Mouse (Mus musculus) cerebellum, adult 9-10 months (tissue): ENCODE data around the gene Iqub.

Source experiments
- DNase-seq: peaks from one replicate; pipeline ENCODE4 v3.0.0; 2022

The Iqub gene

DNA sequence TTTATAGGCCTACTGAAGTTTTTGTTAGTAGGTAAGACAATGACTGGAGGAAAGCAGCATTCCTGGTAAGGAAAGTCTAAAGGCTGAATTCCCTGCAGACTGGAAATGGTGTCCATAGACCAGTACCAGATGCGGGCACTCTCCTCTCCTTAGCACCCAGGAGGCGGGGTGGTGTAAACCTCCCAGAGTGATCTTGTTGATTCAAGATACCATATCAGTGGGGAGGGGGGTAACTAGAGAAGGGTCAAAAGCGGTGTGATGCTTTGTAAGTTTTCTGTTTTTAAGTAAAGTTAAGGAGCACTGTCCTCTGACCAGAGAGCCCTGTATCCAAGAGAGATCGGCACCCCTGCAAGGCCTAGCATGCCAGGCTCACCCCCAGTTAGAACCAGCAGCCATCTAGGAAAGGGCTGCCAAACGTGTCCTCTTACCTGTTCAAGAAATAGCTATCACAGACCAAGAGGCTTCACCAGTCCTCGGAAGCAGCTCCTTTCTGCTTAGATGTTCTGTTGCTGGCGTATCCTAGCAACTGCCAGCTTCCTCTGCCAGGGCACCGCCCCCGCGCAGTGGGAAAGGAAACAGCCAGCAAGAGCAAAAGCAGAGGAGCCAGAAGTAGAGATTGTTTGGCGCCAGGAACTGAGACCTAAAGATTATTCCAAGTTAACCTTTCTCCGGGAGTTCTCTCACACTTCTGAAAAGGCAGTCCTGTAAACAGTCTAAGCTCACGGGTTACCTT, at the start of gene Iqub:
Gene Iqub, minus strand, starts transcription at position 516 of the 733 bp plus-strand sequence.
- DNase-seq = peak; percentile 43

DNA sequence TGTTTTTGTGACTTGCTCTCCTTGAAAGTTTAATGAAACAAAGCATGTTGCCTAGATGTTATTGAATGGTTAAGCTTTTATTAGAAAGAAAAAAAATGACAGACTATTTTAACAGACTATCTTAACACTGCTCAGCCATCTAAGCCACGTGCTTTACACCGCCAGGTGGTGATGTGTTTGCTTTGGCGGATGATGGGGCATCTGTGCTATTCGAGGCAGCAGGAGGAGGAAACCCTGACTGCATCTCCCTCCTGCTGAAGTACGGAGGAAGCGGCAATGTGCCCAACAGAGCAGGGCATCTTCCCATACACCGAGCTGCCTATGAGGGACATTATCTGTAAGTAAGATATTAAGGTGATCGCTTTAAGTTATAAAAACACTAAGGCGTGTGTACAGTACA, 49.2 kb upstream of the Iqub start:
- peak; percentile 42 for DNase-seq

GRCm38 (mm10) chr6:24555488-24555887, 40.6 kb upstream of the Iqub start:
- no peak for DNase-seq

DNA sequence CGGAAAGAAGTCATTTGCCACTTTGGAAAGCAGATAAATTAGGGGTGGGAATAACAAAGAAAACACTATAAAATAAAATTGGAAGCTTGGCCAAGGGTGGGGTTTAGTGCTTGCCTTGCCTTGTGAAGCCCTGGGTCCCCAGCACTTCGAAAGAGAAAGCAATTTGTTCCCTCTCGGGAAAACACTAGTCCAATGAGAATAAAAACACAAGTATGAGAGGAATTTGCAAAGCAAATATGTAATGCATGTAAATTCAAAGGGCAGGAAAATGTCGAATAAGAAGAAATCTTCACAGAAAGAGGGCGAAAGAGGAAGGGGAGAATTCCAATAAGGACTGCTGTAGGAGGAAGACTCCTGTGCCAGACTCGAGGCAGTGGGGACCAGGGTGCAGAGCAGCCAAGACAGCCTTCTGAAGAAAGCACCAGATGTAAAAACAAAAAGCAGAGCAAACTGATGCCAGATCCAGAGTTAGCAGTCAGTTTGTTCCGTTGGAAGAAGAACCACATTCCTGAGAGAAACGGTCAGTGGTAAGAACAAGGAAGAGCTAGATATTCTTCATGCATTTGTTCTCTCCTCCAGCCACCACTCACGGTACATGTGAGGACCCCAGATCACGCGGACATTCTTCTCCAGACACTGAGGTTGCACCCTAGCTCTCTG, 39.7 kb upstream of the Iqub start:
- DNase-seq = no peak

GRCm38 (mm10) chr6:24552046-24552445, 37.2 kb upstream of the Iqub start:
- DNase-seq = no peak

- DNase-seq = no peak
Observed at GRCm38 (mm10) chr6:24549801-24550200, 34.9 kb upstream of the Iqub start.

DNA sequence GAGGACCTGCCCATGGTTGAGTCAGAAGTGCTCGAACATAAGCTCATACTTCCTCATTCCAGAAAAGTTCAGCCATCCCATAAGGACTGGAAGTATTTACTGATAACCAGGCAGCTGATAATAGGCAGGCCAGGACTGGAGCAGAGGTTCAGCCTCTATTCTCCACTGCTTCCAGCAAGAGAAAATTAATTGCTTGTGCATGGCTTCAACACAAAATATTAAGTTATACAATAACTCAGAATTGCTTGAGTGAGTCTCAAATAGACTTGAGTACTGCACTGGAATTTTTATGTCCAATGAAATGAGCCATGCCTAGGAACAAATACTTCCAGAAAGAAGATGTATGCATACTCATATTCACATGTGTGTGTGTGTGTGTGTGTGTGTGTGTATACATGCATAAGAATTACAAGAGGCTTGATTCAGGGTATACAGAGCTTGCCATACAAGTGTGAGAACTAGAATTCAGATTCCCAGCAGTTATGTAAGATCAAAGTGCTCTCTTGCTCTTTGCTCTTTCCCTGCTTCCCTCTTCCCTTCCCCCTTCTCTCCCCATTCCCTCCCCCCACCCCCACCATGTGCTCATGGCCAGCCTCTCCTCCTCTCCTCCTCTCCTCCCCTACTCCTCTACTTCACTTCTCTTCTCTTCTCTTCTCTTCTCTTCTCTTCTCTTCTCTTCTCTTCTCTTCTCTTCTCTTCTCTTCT, 32.0 kb upstream of the Iqub start:
- no peak for DNase-seq

DNA sequence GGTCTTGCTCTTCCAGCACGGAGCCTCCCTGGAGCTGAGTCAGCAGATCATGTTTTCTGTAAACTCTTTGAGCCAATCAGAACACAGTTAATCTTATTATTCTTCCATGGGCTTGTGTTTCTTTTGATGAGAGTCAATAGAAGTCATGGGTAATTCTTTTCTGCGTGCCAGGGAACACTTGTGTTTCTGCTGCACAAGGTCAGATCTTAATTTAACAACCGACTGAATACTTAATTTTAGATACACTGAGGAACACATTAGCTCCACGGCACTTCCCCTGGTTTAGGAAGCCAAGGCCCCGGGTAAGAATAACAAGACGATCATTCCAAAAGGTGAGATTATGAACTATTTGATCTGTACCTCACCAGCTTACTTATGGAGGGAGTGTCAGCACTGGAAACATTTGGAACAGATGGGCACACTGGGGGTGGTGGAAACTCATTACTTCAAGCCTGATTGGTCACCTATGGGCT, 28.3 kb upstream of the Iqub start:
- DNase-seq = peak; percentile 64

DNA sequence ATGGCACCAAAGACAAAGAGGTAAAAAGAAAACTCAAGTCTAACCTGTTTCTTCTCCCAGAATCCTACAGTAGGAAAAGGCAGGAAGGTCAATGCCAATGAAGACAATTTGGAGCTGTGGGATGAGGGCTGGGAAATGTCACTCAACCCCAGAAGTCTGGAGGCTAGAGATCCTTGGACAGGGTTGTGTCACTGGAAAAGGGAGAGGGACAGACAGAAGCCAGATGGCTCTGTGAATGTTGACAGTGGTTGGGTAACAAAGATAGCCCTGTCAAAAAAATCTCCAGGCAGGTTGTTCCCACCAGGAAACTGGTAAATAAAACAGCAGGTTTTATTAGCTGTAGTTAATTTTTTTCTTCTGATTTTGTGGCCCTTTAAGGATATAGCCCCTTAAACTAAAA, 27.5 kb upstream of the Iqub start:
- DNase-seq = peak; percentile 31

DNA sequence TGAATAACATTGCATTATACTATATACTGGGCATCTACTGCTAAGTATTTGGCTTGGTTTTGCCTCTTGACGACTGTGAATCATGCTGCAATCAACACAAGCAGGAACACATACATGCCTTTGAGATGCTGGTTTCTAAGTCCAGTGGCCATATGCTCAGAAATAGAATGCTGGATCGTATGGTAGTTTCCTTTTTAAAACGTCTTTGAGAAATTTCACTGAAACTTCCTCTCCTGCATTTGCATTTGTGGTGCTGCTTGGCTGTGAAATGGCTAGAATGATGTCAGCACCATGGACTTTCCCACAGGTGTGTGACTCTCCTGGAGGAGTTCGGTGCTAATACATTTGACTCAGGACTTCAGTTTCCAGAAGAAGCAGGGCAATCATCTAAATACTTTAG, 25.2 kb upstream of the Iqub start:
- no peak for DNase-seq

- no peak for DNase-seq
Observed at GRCm38 (mm10) chr6:24538435-24538834, 23.6 kb upstream of the Iqub start.

DNA sequence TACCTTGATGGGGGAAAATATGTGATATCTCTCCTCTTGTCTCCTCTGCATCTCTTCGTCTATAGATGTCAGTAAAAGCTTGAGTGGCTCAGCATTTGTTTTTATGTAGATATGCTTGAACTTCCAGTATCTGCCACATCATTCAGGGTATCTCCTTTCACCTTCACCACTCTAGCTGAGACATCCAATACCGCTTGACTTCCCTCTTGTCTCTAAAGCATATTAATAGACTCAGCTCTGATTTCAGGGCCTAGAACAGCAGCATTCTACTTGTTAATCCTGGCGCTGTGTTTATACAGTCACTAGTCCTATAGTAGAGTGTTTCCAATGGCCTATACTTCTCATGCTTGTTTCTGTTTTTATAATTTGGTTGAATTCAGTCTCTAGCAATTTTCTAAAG, 17.9 kb upstream of the Iqub start:
- DNase-seq = no peak

DNA sequence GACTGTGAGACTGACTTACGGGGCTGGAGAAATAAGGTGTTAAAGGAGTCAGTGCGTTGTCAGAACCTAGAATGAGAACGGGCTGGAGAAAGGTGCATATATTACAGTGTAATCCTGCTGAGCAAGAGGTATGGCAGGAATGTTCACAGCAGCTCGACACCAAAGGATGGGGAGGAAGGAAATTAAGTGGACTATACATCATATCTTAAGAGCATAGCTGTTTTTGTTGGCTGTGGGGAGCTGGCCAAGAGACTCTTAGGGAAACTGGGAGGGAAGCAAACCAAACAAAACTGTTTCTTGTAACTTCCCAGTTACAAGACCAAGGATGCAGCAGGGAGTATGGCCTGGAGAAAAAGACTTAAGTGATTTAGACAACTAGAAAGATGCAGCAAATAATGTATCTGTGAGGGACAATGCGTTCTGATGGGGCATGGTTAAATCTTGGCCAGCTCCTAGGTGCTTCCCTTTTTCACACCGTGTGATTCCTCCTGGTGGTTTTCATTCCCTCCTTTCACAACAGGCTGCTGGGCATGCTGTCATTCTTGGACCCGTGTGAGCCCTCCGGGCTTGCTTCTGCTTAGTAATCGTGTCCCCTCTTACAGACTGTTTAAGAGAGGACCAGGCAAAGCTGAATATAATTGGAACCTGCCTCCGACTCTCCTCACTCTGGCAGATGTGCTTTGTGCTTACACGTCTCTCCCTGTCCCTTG, 16.0 kb upstream of the Iqub start:
- peak; percentile 43 for DNase-seq

GRCm38 (mm10) chr6:24530166-24530565, 15.3 kb upstream of the Iqub start:
- peak; percentile 84 for DNase-seq

- DNase-seq = no peak
Observed at GRCm38 (mm10) chr6:24528064-24528243, 13.1 kb upstream of the Iqub start, which contains the start of gene Asb15. Asb15 (plus strand) TSS chr6:24528144.

GRCm38 (mm10) chr6:24527155-24528063, 12.5 kb upstream of the Iqub start, which contains the start of gene Ndufa5:
Ndufa5 (minus strand) TSS chr6:24528013.
- peak; percentile 95 for DNase-seq

- DNase-seq = no peak
Observed at GRCm38 (mm10) chr6:24525705-24526104, 10.8 kb upstream of the Iqub start.

DNA sequence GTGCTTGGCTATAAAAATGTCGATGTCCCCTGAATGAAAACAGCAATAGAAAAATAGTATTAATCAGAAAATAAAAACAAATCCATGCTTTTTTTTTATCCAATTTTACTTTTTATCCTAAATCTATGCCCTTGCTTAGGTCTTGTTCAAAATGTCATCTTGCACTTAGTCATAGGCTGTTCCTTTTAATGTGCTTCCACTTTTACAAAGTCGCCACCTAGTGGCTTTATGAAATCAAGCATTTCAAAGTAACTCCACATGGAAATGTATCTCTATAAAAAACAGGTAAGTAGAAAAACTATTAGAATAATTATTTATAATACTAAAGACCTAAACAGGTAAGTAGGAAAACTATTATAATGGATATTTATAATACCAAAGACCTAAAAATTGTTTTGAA, 1.3 kb upstream of the Iqub start:
- peak; percentile 57 for DNase-seq

DNA sequence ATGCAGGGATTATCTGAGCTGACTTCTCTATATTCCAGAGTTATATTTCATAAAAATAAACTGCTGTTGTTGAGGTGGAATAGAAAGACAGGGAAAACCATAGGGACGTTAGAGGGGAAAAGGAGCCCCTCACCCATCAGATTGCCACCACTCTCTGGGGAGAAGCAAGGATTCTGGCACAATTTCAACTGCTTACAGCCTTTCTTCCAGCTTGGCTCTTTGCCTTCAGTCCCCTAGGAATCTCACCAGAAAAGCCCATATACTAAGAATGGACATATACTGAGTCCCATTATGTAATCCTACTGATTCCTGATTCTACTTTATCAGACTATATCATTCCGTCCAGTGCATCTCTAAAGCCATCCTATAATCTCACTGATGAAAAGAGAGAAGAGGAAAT, 10.7 kb downstream of the Iqub start:
- DNase-seq = no peak

DNA sequence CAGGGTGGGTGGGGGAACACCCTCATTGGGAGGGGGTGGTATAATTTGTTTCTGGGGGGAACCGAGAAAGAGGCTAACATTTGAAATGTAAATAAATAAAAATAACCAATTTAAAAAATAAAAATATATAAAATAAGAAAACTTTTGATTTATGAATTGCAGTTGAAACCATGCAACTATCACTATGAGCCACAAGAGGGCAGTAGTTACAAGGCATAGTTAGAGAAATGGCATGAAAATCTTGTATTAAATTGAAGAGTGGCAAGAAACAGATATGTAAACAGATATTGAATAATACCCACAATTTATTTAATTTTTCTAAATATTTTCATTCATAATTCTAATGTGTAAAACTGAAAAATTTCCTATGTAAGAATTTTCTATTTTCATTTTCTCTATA, 24.5 kb downstream of the Iqub start:
- DNase-seq = peak; percentile 37

- DNase-seq = no peak
Observed at GRCm38 (mm10) chr6:24486530-24486929, 28.3 kb downstream of the Iqub start.

DNA sequence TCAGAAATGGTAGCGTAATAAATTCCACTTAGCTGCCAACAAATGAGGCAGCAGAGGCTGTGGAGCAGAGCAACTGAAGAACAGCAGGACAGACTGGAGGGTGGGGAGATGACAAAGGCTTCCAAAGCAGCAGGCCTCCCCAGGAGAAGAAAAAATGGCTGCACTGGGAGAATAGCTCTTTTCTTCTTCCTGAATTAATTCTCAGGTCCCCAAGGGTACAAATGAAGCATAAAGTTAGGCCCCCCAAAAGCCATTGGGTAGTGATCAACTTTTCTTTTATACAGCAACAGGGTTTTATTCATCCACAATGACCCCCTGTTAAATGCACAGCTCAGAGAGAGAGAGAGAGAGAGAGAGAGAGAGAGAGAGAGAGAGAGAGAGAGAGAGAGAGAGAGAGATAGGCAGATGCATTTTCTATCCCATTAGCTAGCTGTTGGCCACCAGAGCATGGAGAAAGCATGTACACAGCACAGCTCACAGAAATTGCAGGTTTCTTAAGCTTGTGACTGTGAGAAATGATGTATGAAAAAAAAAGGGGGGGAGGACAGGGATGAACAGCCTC, 44.2 kb downstream of the Iqub start:
- DNase-seq = no peak
